21 mouse cellular contexts compared by ENCODE assay signal in genomic region chr9:56412716-56413115, GRCm38 (mm10). TPM values are rescaled to one million over a fixed set of nuclear protein-coding genes. Genes with fewer than 3 reads are reported as not detected.
DNase-seq lines count a peak whose midpoint lies in the region; ATAC-seq and TF ChIP-seq lines count a peak whose summit lies in the region.
"Had no signal": no experiment of that assay in that cellular context is flagged by ENCODE, and none has a peak within 500 bp of the region (broad histone marks: within the 10 kb centered on the region; RNA-seq: fewer than 3 reads in every experiment).

No protein-coding gene starts in this region.

- no peaks in the 10 kb centered on the region for H3K27me3 ChIP-seq in lung, postnatal 0 days (replicated peaks; ENCODE audit: insufficient read depth, low read length)
- H3K27me3 ChIP-seq: CH12.LX; embryonic facial prominence, embryonic 13.5 days; forebrain, embryonic 13.5 days; hindbrain, embryonic 12.5 days; Patski had no signal

- no peak for TF ChIP-seq EP300 in lung, postnatal 0 days (IDR thresholded peaks at IDR 0.05)

- ATAC-seq in lung, postnatal 0 days = no peak
- ATAC-seq in hematopoietic stem cell, adult 5-6 weeks (replicated peaks in 1 of 2; ENCODE audit: insufficient read depth in 1 of 2, low FRiP score in 2 of 2, low TSS enrichment in 1 of 2, low read depth in 1 of 2, poor library complexity in 2 of 2, severe bottlenecking in 2 of 2) = 0 out of 4 replicates have a peak, but pooled peaks have one; percentile 17 to 36
- ATAC-seq: activated CD4-positive, CD25-positive, alpha-beta regulatory T cell, adult 4 months; forebrain, embryonic 13.5 days; forebrain, postnatal 0 days; hindbrain, postnatal 0 days; Patski had no signal

- H3K4me2 ChIP-seq in lung, postnatal 0 days (replicated peaks; ENCODE audit: low read depth, low read length) = peak overlapping the region; percentile 22; the same call in 1 of the 2 replicates
- H3K4me2 ChIP-seq: embryonic facial prominence, embryonic 13.5 days; forebrain, embryonic 13.5 days; hindbrain, embryonic 12.5 days had no signal

- H3K4me1 ChIP-seq in lung, postnatal 0 days (ENCODE audit: insufficient read depth, low read depth, low read length) = peaks cover 16% of the 10 kb centered on the region; the same call in 1 of the 2 replicates

- H3K9me3 ChIP-seq in lung, postnatal 0 days (ENCODE audit: low read length) = no peaks in the 10 kb centered on the region
- H3K9me3 ChIP-seq: embryonic facial prominence, embryonic 13.5 days; forebrain, embryonic 13.5 days; heart, embryonic 10.5 days; hindbrain, embryonic 12.5 days had no signal

- peak; percentile 92 for DNase-seq in heart, adult 11 months
- DNase-seq in heart, adult 8-10 months (ENCODE audit: low spot score) = no peak
- no peak for DNase-seq in lung, postnatal 0 days (ENCODE audit: low spot score)
- no peak for DNase-seq in lung, postnatal 36 days
- no peak for DNase-seq in ovary, adult 18-20 months (ENCODE audit: low spot score)
- DNase-seq in thymus, postnatal 4 days = no peak
- DNase-seq: adrenal gland, postnatal 14 days; cerebellum, adult 11 months; cerebellum, adult 8-10 months; cerebellum, postnatal 14 days; forebrain, postnatal 0 days; kidney, adult 11 months had no signal

- no peaks in the 10 kb centered on the region for H3K36me3 ChIP-seq in lung, postnatal 0 days (ENCODE audit: insufficient read depth, low read length)
- H3K36me3 ChIP-seq: embryonic facial prominence, embryonic 13.5 days; heart, embryonic 10.5 days; hindbrain, embryonic 12.5 days had no signal

- H3K9ac ChIP-seq in lung, postnatal 0 days (replicated peaks; ENCODE audit: low read depth) = no peak overlapping the region
- H3K9ac ChIP-seq: embryonic facial prominence, embryonic 13.5 days; forebrain, embryonic 13.5 days; forebrain, postnatal 0 days; hindbrain, embryonic 12.5 days had no signal

- no peak overlapping the region for H3K27ac ChIP-seq in lung, postnatal 0 days (ENCODE audit: low read length)
- H3K27ac ChIP-seq: embryonic facial prominence, embryonic 13.5 days; forebrain, embryonic 13.5 days; heart, embryonic 10.5 days; hindbrain, embryonic 12.5 days; hindbrain, postnatal 0 days had no signal

- H3K4me3 ChIP-seq in lung, postnatal 0 days (ENCODE audit: low read depth, low read length) = no peak overlapping the region
- H3K4me3 ChIP-seq: embryonic facial prominence, embryonic 13.5 days; forebrain, embryonic 13.5 days; heart, embryonic 10.5 days; hindbrain, embryonic 12.5 days had no signal

- 25% methylated on average over 1 of the region's 1 CpGs for WGBS in lung, postnatal 0 days

- no peak for TF ChIP-seq CTCF in lung, postnatal 0 days (IDR thresholded peaks at IDR 0.05)

RNA-seq across cellular contexts. Expression of gene Peak1, which starts 5.2 kb away (rescaled TPM):
- 10 to 100 TPM; 34.2 to 44.5 (median 40.9) TPM for total RNA-seq in heart, adult 8-10 months (2022)
- polyA plus RNA-seq in lung, postnatal 0 days (2015; fragmentation: Nextera tagmentation; extraction: Ambion mirVana) = 19.2 and 21.9 TPM in 2 replicates
- 31.5 and 41.3 TPM in 2 replicates for total RNA-seq in hematopoietic stem cell, adult 5-6 weeks (2017)

RNA-seq across cellular contexts. Expression of gene Hmg20a, which starts 5.7 kb away (rescaled TPM):
- 10 to 100 TPM; 16.8 to 19.9 (median 18.3) TPM for total RNA-seq in heart, adult 8-10 months (2022)
- 22.2 and 25.6 TPM in 2 replicates for polyA plus RNA-seq in lung, postnatal 0 days (2015; fragmentation: Nextera tagmentation; extraction: Ambion mirVana)
- 47.5 and 53.2 TPM in 2 replicates for total RNA-seq in hematopoietic stem cell, adult 5-6 weeks (2017)
